Mouse (Mus musculus) intestine, postnatal 0 days (tissue): ENCODE results near the gene Camta1. TPM values are rescaled to one million over a fixed set of nuclear protein-coding genes. Genes with fewer than 3 reads are reported as not detected.

Experiments used
- ATAC-seq: fragments of 200-750 bp; cut with Nextera tagmentation; 2 replicates; pipeline ENCODE4 v1.8.0; 2017; ENCODE audit warnings: mild to moderate bottlenecking, moderate TSS enrichment, moderate library complexity
- H3K27ac ChIP-seq: fragments of 300-500 bp; sonication (generic); 2 replicates; pipeline ENCODE4 v1.5.1; 2014; ENCODE audit warnings: mild to moderate bottlenecking, low read depth, low read length, moderate library complexity
- H3K27me3 ChIP-seq: fragments of 300-500 bp; sonication (generic); replicated peaks from 2 replicates; pipeline ENCODE4 v1.6.1; 2014; ENCODE audit warnings: low read length, mixed read lengths; ENCODE audit not compliant: control insufficient read depth, insufficient read depth
- H3K36me3 ChIP-seq: fragments of 300-500 bp; sonication (generic); 2 replicates; pipeline ENCODE4 v1.6.1; 2014; ENCODE audit warnings: mild to moderate bottlenecking, moderate library complexity; ENCODE audit not compliant: control insufficient read depth, insufficient read depth
- H3K4me1 ChIP-seq: fragments of 300-500 bp; sonication (generic); replicated peaks from 2 replicates; pipeline ENCODE4 v1.6.1; 2014; ENCODE audit warnings: antibody characterized with exemption, low read length, mixed read lengths; ENCODE audit not compliant: control insufficient read depth, insufficient read depth
- H3K4me2 ChIP-seq: fragments of 300-500 bp; sonication (generic); replicated peaks from 2 replicates; pipeline ENCODE4 v1.6.1; 2014; ENCODE audit warnings: low read depth, mild to moderate bottlenecking, moderate library complexity
- H3K4me3 ChIP-seq: fragments of 300-500 bp; sonication (generic); 2 replicates; pipeline ENCODE4 v1.5.1; 2014; ENCODE audit warnings: low read depth, low read length
- H3K9ac ChIP-seq: fragments of 300-500 bp; sonication (generic); 2 replicates; pipeline ENCODE4 v1.6.1; 2014; ENCODE audit warnings: mild to moderate bottlenecking, low read depth, low read length
- H3K9me3 ChIP-seq: fragments of 300-500 bp; sonication (generic); 2 replicates; pipeline ENCODE4 v1.6.1; 2016; ENCODE audit warnings: mixed run types; ENCODE audit not compliant: control insufficient read depth
- CTCF ChIP-seq: sonication (generic); IDR thresholded peaks from 2 replicates; pipeline ENCODE4 v1.5.1; 2016; ENCODE audit warnings: low read depth, mild to moderate bottlenecking, control low read depth, antibody characterized with exemption, moderate library complexity
- WGBS: fragments of 180-500 bp; shearing (Covaris S2); extraction: QIAGEN DNeasy Blood & Tissue Kit; methylation state at CpG from one replicate; pipeline ENCODE4 v1.1.7; 2014; 5-methylcytosine and 5-hydroxymethylcytosine counted together
- polyA plus RNA-seq: library from polyadenylated mRNA; unstranded; fragments of >200 nt; fragmentation: Nextera tagmentation; extraction: Ambion mirVana; gene quantifications from 2 replicates; pipeline ENCODE4 v1.2.1, GENCODE M21; 2015

Camta1 gene
- polyA plus RNA-seq, 1 experiment from 2014 or later, result 54.1 TPM

DNA sequence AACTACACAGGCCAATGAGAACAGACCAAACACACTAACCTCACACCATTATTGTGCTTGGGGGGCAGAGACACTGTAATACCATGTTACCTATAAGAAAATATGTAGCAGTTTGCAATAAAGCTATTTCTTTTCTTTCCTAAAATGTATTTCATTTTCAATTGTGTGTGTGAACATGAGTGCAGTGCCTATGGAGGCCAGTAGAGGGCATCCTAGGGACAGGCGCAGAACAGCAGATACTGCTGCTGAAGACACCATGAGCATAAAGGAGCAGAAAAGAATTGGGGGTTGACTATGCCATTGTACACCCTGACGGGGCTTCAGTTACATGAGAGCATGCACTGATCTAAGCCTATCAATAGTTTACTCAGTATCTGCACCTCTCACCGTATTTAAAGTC lies 380.7 kb downstream of the Camta1 start:
- H3K27ac ChIP-seq, result no peak overlapping the region
- H3K9me3 ChIP-seq, result no peaks in the 10 kb centered on the region
- no peak overlapping the region for H3K9ac ChIP-seq
- TF ChIP-seq CTCF, result no peak
- H3K4me3 ChIP-seq, result no peak overlapping the region
- ATAC-seq, result no peak
- 90% methylated on average over 3 of the region's 3 CpGs for WGBS
- no peak overlapping the region for H3K4me2 ChIP-seq
- no peaks in the 10 kb centered on the region for H3K36me3 ChIP-seq
- H3K4me1 ChIP-seq, result no peaks in the 10 kb centered on the region
- H3K27me3 ChIP-seq, result no peaks in the 10 kb centered on the region

DNA sequence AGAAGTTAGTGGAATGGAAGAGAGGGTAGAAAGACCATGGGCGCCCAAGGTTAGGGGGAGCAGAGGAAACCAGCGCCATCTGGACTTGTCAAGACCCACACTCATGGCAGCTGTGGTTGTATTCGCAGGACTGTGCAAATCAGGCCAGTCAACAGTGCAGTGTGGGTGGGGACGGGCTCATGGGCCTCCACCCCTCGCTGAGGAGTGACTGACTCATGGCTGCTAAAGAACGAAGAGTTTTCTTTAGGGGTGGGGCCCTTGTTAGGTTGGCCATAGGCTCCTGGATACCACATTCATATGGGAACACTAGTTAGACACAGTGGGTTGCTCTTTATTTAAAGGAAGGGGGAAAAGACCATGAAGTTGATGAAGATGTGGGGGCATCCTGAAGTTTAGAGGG lies 383.7 kb downstream of the Camta1 start:
- Histone ChIP-seq H3K27ac (no peak overlapping the region), H3K4me2 (no peak overlapping the region), H3K27me3 (no peaks in the 10 kb centered on the region), H3K4me1 (no peaks in the 10 kb centered on the region), H3K9ac (no peak overlapping the region), H3K36me3 (no peaks in the 10 kb centered on the region), H3K4me3 (no peak overlapping the region), H3K9me3 (no peaks in the 10 kb centered on the region)
- no peak for TF ChIP-seq CTCF
- 82% methylated on average over 6 of the region's 6 CpGs for WGBS
- no peak for ATAC-seq

DNA sequence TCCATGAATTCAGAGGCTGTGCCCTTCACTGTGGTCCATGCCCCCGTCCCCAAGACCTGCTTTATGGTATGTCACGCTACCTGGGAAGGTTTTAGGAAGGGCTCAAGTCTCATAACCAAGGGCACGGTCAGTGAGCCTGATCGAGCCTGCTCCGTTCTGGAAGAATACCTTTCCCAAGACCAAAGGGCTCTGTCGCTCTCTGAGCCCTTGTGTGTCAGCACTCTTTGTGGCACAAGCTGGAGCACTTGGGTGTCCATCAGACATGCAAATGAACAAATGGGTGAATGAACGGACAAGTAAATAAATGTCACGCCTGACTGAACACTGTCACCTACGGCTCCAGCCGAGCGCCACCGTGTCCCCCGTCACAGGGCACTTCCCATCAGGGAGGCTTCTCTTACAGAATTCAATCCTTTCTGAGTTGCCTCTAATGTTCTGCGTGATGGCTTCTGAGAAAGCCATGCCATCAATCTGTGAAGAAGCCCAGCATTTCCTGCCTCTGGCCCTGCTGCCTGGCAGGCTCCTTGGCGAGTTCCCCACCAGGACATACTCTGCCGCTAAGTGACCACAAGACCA lies 386.7 kb downstream of the Camta1 start:
- no peaks in the 10 kb centered on the region for H3K27me3 ChIP-seq
- H3K27ac ChIP-seq, result no peak overlapping the region
- H3K4me1 ChIP-seq, result no peaks in the 10 kb centered on the region
- no peak for ATAC-seq
- 87% methylated on average over 16 of the region's 16 CpGs for WGBS
- no peak for TF ChIP-seq CTCF
- H3K4me2 ChIP-seq, result no peak overlapping the region
- no peaks in the 10 kb centered on the region for H3K9me3 ChIP-seq
- H3K9ac ChIP-seq, result no peak overlapping the region
- H3K4me3 ChIP-seq, result no peak overlapping the region
- H3K36me3 ChIP-seq, result no peaks in the 10 kb centered on the region

DNA sequence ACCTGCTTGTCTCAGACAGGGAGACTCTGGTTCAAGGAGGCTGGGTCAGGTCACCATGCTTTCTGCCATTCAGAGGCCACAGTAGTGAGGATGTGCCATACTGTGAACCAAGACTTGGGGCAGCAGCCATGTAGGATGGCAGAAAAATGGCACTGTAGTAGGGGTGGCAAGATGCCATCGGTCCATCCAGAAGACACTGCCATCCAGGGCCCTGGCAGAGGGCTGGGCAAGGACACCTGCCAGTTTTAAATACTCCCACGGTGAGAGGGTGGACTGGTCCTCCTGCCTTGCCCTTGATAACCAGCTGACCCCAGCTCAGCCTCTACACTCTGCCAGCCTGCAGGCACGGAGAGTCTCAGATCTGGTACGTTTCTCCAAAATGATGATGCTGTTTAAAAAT lies 389.8 kb downstream of the Camta1 start:
- H3K4me1 ChIP-seq, result no peaks in the 10 kb centered on the region
- ATAC-seq, result no peak
- 72% methylated on average over 4 of the region's 4 CpGs for WGBS
- H3K9ac ChIP-seq, result no peak overlapping the region
- no peak overlapping the region for H3K4me2 ChIP-seq
- TF ChIP-seq CTCF, result no peak
- no peak overlapping the region for H3K27ac ChIP-seq
- H3K27me3 ChIP-seq, result no peaks in the 10 kb centered on the region
- no peak overlapping the region for H3K4me3 ChIP-seq
- H3K36me3 ChIP-seq, result no peaks in the 10 kb centered on the region
- no peaks in the 10 kb centered on the region for H3K9me3 ChIP-seq

DNA sequence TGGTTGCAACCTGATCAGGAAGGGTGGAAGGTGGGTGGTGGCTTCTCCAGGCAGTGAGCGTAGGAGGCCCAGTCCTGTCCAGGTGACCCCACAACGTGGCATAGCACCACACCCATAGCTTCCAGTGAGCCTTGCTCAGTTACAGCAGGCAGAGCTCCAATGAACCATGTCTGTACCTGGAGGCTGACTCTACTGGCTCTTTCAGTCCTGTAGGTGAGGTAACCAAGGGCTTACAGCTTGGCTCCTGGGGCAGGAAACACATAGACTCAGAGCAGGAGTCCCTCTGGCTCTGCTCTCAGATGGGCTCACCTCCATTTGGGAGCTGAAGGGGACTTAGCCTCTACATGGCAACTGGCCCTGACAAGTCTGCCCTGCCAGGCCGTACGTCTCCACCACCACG lies 393.3 kb downstream of the Camta1 start:
- 83% methylated on average over 5 of the region's 5 CpGs for whole genome bisulfite sequencing

DNA sequence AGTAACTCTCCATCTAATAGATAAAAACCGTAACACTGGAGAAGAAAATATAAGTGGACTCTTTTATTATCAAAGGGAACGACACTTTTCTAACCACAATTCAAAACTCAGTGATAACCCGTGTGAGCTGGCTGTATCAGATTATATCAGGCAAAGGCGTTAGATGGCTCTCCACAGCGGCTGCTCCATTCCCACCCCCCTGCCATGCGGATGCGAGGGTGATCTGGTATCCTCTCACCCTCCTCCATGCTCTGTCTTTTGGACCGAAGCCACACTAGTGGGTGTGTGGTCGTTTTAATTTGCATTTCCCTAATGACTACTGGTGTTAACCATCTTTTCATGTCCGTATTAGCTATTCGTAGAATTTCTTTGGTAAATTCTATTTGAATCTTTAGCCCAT lies 403.0 kb downstream of the Camta1 start:
- Histone ChIP-seq H3K9me3 (no peaks in the 10 kb centered on the region), H3K27ac (no peak overlapping the region), H3K9ac (no peak overlapping the region), H3K4me3 (no peak overlapping the region), H3K36me3 (no peaks in the 10 kb centered on the region), H3K4me2 (no peak overlapping the region), H3K27me3 (no peaks in the 10 kb centered on the region), H3K4me1 (no peaks in the 10 kb centered on the region)
- no peak for ATAC-seq
- no peak for TF ChIP-seq CTCF
- WGBS, result 77% methylated on average over 11 of the region's 11 CpGs

More for the DNA sequence above, 393.3 kb downstream of the Camta1 start:
- no peak for ATAC-seq
- Histone ChIP-seq H3K4me3 (no peak overlapping the region), H3K27ac (no peak overlapping the region), H3K4me2 (no peak overlapping the region), H3K9me3 (no peaks in the 10 kb centered on the region), H3K27me3 (no peaks in the 10 kb centered on the region), H3K9ac (no peak overlapping the region), H3K4me1 (no peaks in the 10 kb centered on the region), H3K36me3 (no peaks in the 10 kb centered on the region)
- TF ChIP-seq CTCF, result no peak

DNA sequence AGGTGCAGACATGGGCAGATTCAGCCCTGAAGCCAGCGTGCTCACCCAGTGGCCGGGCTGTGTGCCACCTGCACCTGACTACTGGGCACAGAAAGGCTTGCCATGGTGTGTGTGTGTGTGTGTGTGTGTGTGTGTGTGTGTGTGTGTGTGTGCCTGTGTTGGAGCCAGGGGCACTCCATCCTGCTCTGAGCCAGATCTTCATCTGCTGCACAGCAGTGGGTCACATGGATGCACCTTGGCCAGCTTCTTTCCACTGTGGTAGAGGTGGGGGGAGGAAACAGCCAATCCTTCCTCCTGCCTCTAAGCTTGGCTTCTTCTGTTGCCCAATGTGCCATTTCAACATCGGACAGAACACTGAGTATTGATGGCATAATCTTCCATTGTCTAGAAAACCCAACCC lies 407.1 kb downstream of the Camta1 start:
- no peaks in the 10 kb centered on the region for H3K27me3 ChIP-seq
- H3K4me2 ChIP-seq, result no peak overlapping the region
- no peaks in the 10 kb centered on the region for H3K4me1 ChIP-seq
- 95% methylated on average over 3 of the region's 3 CpGs for whole genome bisulfite sequencing
- no peaks in the 10 kb centered on the region for H3K36me3 ChIP-seq
- no peak overlapping the region for H3K4me3 ChIP-seq
- no peaks in the 10 kb centered on the region for H3K9me3 ChIP-seq
- no peak overlapping the region for H3K27ac ChIP-seq
- H3K9ac ChIP-seq, result no peak overlapping the region
- no peak for TF ChIP-seq CTCF
- no peak for ATAC-seq
